Mouse (Mus musculus) embryonic stem cell, embryonic (primary cell): ENCODE data around the gene Nrxn3.

Experiments
- CTCF ChIA-PET, 4 experiments: fragments of 300-600 bp in 2 of 4; fragments of 350-600 bp in 2 of 4; sonication (Branson Sonifier 250); formaldehyde crosslinking; loops; one replicate each; lab custom pipeline; 2022; ENCODE audit warnings: inconsistent platforms in 2 of 4; lab: Charles Lee
- POLR2A ChIA-PET, 4 experiments: fragments of 300-600 bp in 2 of 4; fragments of 350-600 bp in 2 of 4; sonication (Branson Sonifier 250); formaldehyde crosslinking; loops; one replicate each; lab custom pipeline; 2022; ENCODE audit warnings: antibody characterized with exemption in 4 of 4, inconsistent platforms in 1 of 4; lab: Charles Lee

Nrxn3 gene

GRCm38 (mm10) chr12:88722691-88723070, at the start of gene Nrxn3:
Nrxn3 (plus strand) TSS chr12:88722876.
- POLR2A ChIA-PET = no interaction called here
- CTCF ChIA-PET = no interaction called here

GRCm38 (mm10) chr12:88704159-88704846, 18.4 kb upstream of the Nrxn3 start:
- ChIA-PET CTCF (interaction anchor here in 2 of 4 experiments (0.5 to 0.6 kb wide), 3 partner anchors 21 to 1651 kb away, joined by 3 to 4 read pairs (median 3); no protein-coding TSS in a partner anchor), POLR2A (no interaction called here)

GRCm38 (mm10) chr12:88705959-88706358, 16.7 kb upstream of the Nrxn3 start:
- POLR2A ChIA-PET = no interaction called here
- CTCF ChIA-PET = no interaction called here

GRCm38 (mm10) chr12:88707786-88708185, 14.9 kb upstream of the Nrxn3 start:
- POLR2A ChIA-PET = no interaction called here

GRCm38 (mm10) chr12:88709223-88709622, 13.5 kb upstream of the Nrxn3 start:
- POLR2A ChIA-PET = no interaction called here
- CTCF ChIA-PET = interaction anchor here in 3 of 4 experiments (0.5 to 1.2 kb wide), 9 partner anchors 9 to 588 kb away, joined by 3 read pairs; no protein-coding TSS in a partner anchor

More at GRCm38 (mm10) chr12:88707786-88708185, 14.9 kb upstream of the Nrxn3 start:
- CTCF ChIA-PET = no interaction called here

GRCm38 (mm10) chr12:88713456-88713855, 9.2 kb upstream of the Nrxn3 start:
- POLR2A ChIA-PET = interaction anchor here in 1 of 4 experiments (0.5 kb wide), 1 partner anchor 12 kb away, joined by 3 read pairs; no protein-coding TSS in a partner anchor
- CTCF ChIA-PET = no interaction called here

- ChIA-PET POLR2A (no interaction called here), CTCF (no interaction called here)
These were observed 515 bp upstream of the Nrxn3 start for GRCm38 (mm10) chr12:88722031-88722690.

GRCm38 (mm10) chr12:88726316-88726715, 3.6 kb downstream of the Nrxn3 start:
- ChIA-PET POLR2A (no interaction called here), CTCF (no interaction called here)

- CTCF ChIA-PET = no interaction called here
- POLR2A ChIA-PET = no interaction called here
These were observed 4.1 kb downstream of the Nrxn3 start for GRCm38 (mm10) chr12:88726755-88727154.

GRCm38 (mm10) chr12:88730720-88731119, 8.0 kb downstream of the Nrxn3 start:
- CTCF ChIA-PET = no interaction called here
- POLR2A ChIA-PET = no interaction called here

- ChIA-PET POLR2A (no interaction called here), CTCF (interaction anchor here in 1 of 4 experiments (0.6 kb wide), 1 partner anchor 1439 kb away, joined by 5 read pairs; no protein-coding TSS in a partner anchor)
These were observed 12.4 kb downstream of the Nrxn3 start for GRCm38 (mm10) chr12:88735045-88735444.

- CTCF ChIA-PET = no interaction called here
- POLR2A ChIA-PET = no interaction called here
These were observed 14.4 kb downstream of the Nrxn3 start for GRCm38 (mm10) chr12:88737081-88737480.

- CTCF ChIA-PET = no interaction called here
- POLR2A ChIA-PET = no interaction called here
These were observed 15.9 kb downstream of the Nrxn3 start for GRCm38 (mm10) chr12:88738616-88739015.

- POLR2A ChIA-PET = no interaction called here
These were observed 24.1 kb downstream of the Nrxn3 start for GRCm38 (mm10) chr12:88746788-88747187.

GRCm38 (mm10) chr12:88764791-88765190, 42.1 kb downstream of the Nrxn3 start:
- ChIA-PET CTCF (no interaction called here), POLR2A (no interaction called here)

More at GRCm38 (mm10) chr12:88746788-88747187, 24.1 kb downstream of the Nrxn3 start:
- CTCF ChIA-PET = no interaction called here

GRCm38 (mm10) chr12:88774666-88775065, 52.0 kb downstream of the Nrxn3 start:
- CTCF ChIA-PET = no interaction called here

GRCm38 (mm10) chr12:88778036-88778435, 55.4 kb downstream of the Nrxn3 start:
- ChIA-PET POLR2A (no interaction called here), CTCF (no interaction called here)

More at GRCm38 (mm10) chr12:88774666-88775065, 52.0 kb downstream of the Nrxn3 start:
- POLR2A ChIA-PET = no interaction called here

- CTCF ChIA-PET = no interaction called here
- POLR2A ChIA-PET = interaction anchor here in 1 of 4 experiments (0.7 kb wide), 1 partner anchor 129 kb away, joined by 3 read pairs; no protein-coding TSS in a partner anchor
These were observed 61.8 kb downstream of the Nrxn3 start for GRCm38 (mm10) chr12:88784199-88785147.

GRCm38 (mm10) chr12:88793314-88793713, 70.6 kb downstream of the Nrxn3 start:
- ChIA-PET CTCF (interaction anchor here in 1 of 4 experiments (0.6 kb wide), 1 partner anchor 415 kb away, joined by 7 read pairs; no protein-coding TSS in a partner anchor), POLR2A (no interaction called here)
